Mouse (Mus musculus) MEL (cell line): ENCODE results near the gene Gm20831. TPM values are rescaled to one million over a fixed set of nuclear protein-coding genes. Genes with fewer than 3 reads are reported as not detected.
"Not testable (repeated sequence)": the region's sequence is repeated elsewhere in the genome, so short reads cannot be mapped to it uniquely, and the experiment has no call there.

Experiments used
- DNase-seq: peaks from one replicate; pipeline ENCODE4 v3.0.0; 2011; ENCODE audit warnings: low read depth, low spot score
- H3K27ac ChIP-seq: 2 replicates; pipeline ENCODE4 v1.5.1; 2012; ENCODE audit warnings: low read depth, mild to moderate bottlenecking, control low read depth, low read length, moderate library complexity; ENCODE audit not compliant: control insufficient read depth
- H3K27me3 ChIP-seq, 2 experiments: fragments of 150-350 bp in 1 of 2; sonication (generic) in 1 of 2; 2 replicates each; pipeline ENCODE4 v1.6.1; 2012; ENCODE audit warnings: low read length in 2 of 2, mild to moderate bottlenecking in 2 of 2, improper control_type of control experiment in 1 of 2, moderate library complexity in 1 of 2; ENCODE audit not compliant: insufficient read depth in 2 of 2, control insufficient read depth in 1 of 2
- H3K36me3 ChIP-seq, 2 experiments: 2 replicates each; pipeline ENCODE4 v1.6.1; 2012 to 2014; ENCODE audit warnings: low read length in 2 of 2, improper control_type of control experiment in 1 of 2, inconsistent platforms in 1 of 2, mild to moderate bottlenecking in 1 of 2; ENCODE audit not compliant: insufficient read depth in 2 of 2, control insufficient read depth in 1 of 2
- H3K4me1 ChIP-seq, 2 experiments: fragments of 150-350 bp in 1 of 2; sonication (generic) in 1 of 2; 2 replicates each; pipeline ENCODE4 v1.6.1; 2012; ENCODE audit warnings: low read length in 2 of 2, improper control_type of control experiment in 1 of 2, mild to moderate bottlenecking in 1 of 2; ENCODE audit not compliant: insufficient read depth in 2 of 2, control insufficient read depth in 1 of 2
- H3K4me3 ChIP-seq, 2 experiments: fragments of 150-350 bp in 1 of 2; sonication (generic) in 1 of 2; 2 replicates each; pipeline ENCODE4 v1.5.1; 2012; ENCODE audit warnings: low read depth in 2 of 2, low read length in 2 of 2, mild to moderate bottlenecking in 2 of 2, moderate library complexity in 2 of 2, control low read depth in 1 of 2, improper control_type of control experiment in 1 of 2; ENCODE audit not compliant: control insufficient read depth in 1 of 2, insufficient read depth in 1 of 2
- H3K79me2 ChIP-seq: 2 replicates; pipeline ENCODE4 v1.6.1; 2012; ENCODE audit warnings: mild to moderate bottlenecking, low read length, moderate library complexity; ENCODE audit not compliant: control insufficient read depth, poor library complexity, insufficient read depth
- H3K9ac ChIP-seq: 2 replicates; pipeline ENCODE4 v1.6.1; 2012; ENCODE audit warnings: low read depth, mild to moderate bottlenecking, control low read depth, low read length, moderate library complexity; ENCODE audit not compliant: control insufficient read depth, poor library complexity, severe bottlenecking
- H3K9me3 ChIP-seq: fragments of 150-350 bp; sonication (generic); replicated peaks from 2 replicates; pipeline ENCODE4 v1.6.1; 2012; ENCODE audit warnings: mild to moderate bottlenecking, low read length, improper control_type of control experiment, moderate library complexity; ENCODE audit not compliant: insufficient read depth
- polyA plus RNA-seq, 2 experiments: library from polyadenylated mRNA; stranded (reverse) in 1 of 2; unstranded in 1 of 2; fragments of >175 nt in 1 of 2; fragments of >200 nt in 1 of 2; gene quantifications; 2 replicates each; pipeline versions ENCODE4 v1.2.1 to v1.2.4; 2012; ENCODE audit warnings: low replicate concordance in 2 of 2, low read depth in 1 of 2; ENCODE audit not compliant: insufficient read length in 2 of 2, insufficient read depth in 1 of 2, missing spikeins in 1 of 2
- total RNA-seq: library from RNA; depleted of rRNA; stranded (reverse); fragments of 300-350 nt; gene quantifications from 2 replicates; pipeline ENCODE4 v1.2.3, GENCODE M21; 2012; rRNA removed

The Gm20831 gene
- not detected in 2 replicates for total RNA-seq
- polyA plus RNA-seq, result not detected

DNA sequence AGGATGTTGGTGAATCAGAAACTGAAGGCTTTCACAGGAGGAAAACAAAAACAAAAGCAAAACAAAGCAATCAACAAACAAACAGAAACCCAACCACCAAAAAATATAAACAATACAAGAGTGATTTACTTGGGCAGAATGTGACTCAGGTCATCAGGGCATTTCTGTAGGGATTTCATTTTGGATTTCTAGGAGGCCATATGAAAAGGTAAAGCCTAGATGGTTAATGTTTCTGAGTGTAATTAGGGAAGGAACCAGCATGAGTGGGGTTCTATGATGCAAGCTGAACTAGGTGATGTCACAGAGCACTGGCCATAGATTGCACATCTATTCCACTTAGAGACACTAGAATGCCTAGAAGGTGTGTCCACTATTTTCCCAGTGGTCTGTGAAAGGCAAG is at the start of gene Gm20831, which contains the start of gene Gm20772:
Gm20831 (plus strand) TSS at position 301 of the 400 bp plus-strand sequence.
Gm20772 (plus strand) TSS at position 301 of the 400 bp plus-strand sequence.
- not testable (repeated sequence) for H3K9me3 ChIP-seq, H3K27me3 ChIP-seq, H3K4me3 ChIP-seq, H3K79me2 ChIP-seq, H3K9ac ChIP-seq, H3K27ac ChIP-seq, DNase-seq, H3K4me1 ChIP-seq, H3K36me3 ChIP-seq

DNA sequence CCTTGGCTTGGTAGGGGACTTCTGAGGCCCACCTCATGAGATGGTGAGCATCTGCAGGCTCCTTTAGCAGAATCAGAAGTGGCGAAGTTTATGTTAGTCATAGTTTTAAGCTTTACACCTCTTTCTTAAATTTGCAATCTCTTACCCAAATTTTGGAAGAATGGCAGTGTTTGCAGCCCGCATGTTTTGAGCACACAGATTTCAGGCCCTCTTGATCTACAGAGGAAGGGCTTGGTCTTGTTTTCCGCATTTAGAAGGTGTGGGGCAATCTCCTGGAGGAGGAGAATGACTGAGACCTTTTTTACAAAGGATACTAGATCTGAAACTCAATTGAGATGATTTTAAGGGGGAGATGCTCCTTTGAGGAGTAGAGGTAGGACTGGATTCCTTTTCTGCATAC is 28.4 kb upstream of the Gm20831 start, which contains the start of gene Gm21904:
Gm21904 (minus strand) TSS at position 101 of the 400 bp plus-strand sequence.
- not testable (repeated sequence) for DNase-seq

GRCm38 (mm10) chrY:17937230-17937629 is 62.7 kb downstream of the Gm20831 start, which contains the start of gene Srsy:
Gene Srsy (minus strand): TSS chrY:17937330.
- not testable (repeated sequence) for H3K36me3 ChIP-seq, H3K9me3 ChIP-seq, H3K27ac ChIP-seq, H3K79me2 ChIP-seq, H3K27me3 ChIP-seq, H3K4me1 ChIP-seq, H3K9ac ChIP-seq, DNase-seq, H3K4me3 ChIP-seq

More for the DNA sequence above, 28.4 kb upstream of the Gm20831 start, which contains the start of gene Gm21904:
- not testable (repeated sequence) for H3K27ac ChIP-seq, H3K27me3 ChIP-seq, H3K36me3 ChIP-seq, H3K79me2 ChIP-seq, H3K4me3 ChIP-seq, H3K9me3 ChIP-seq, H3K9ac ChIP-seq, H3K4me1 ChIP-seq

Other genes starting within 250 kb of the Gm20831 start
- gene Gm21904, start 28.5 kb upstream of the Gm20831 start, total RNA-seq, result not detected in 2 replicates
- gene Gm21904, start 28.5 kb upstream of the Gm20831 start, polyA plus RNA-seq, result not detected
- gene Gm20772, start within 50 bp of the Gm20831 start, total RNA-seq, result not detected in 2 replicates
- not detected for gene Gm20772, start within 50 bp of the Gm20831 start, polyA plus RNA-seq
- gene Srsy, start 62.6 kb downstream of the Gm20831 start, total RNA-seq, result not detected in 2 replicates
- gene Srsy, start 62.6 kb downstream of the Gm20831 start, polyA plus RNA-seq, result not detected
- gene Gm21764, start 187.1 kb downstream of the Gm20831 start, total RNA-seq, result not detected in 2 replicates
- not detected for gene Gm21764, start 187.1 kb downstream of the Gm20831 start, polyA plus RNA-seq
- not detected in 2 replicates for gene Ssty1, start 214.4 kb downstream of the Gm20831 start, total RNA-seq
- gene Ssty1, start 214.4 kb downstream of the Gm20831 start, polyA plus RNA-seq, result not detected